Mouse (Mus musculus): ENCODE measurements around the gene Gm42742. TPM values are rescaled to one million over a fixed set of nuclear protein-coding genes. Genes with fewer than 3 reads are reported as not detected.

The Gm42742 gene
- polyA plus RNA-seq, 1 experiment from 2014 or later, result 31.1 TPM

DNA sequence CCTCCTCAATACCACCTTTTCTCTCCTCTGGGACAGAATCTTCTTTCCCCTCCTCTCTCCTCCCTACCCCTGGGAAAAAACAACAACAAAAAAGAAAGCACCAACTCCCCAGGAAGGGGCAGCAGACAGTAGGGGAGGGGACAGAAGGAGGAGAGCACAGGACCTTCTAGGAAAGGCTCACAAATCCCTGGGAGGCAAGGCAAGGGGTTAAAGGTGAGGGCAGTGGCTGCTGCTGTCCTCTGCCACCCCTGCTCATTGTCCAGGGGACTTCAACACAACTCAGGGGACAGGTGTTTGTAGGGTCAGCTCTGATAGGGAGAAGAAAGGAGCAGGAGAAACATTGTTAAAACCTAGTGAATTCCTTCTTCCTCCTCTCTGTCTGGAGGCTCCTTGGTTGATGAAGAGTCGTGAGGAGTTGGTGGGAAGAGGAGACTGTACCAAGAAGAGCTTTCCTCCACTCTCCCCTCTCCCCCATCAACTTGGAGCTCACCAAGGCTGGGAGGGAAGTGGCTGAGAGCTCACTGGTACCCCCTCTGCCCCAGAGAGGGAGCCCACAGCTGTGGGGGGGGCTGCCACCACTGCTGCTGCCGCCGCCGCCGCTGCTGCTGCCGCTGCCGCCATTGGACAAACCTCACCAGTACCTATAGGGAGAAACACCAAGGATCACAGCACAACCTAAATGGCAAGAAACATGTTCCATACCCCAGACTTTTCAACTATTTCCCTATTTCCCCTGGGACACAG is 1.8 kb upstream of the Gm42742 start:
- peaks cover 7% of the 10 kb centered on the region; the same call in 1 of the 2 replicates for H3K36me3 ChIP-seq (ENCODE audit: control insufficient read depth, insufficient read depth, low read length)
- H3K9ac ChIP-seq (ENCODE audit: low read length), result 0 out of 2 replicates have a peak overlapping the region, but pooled peaks have one; percentile 1
- peaks cover 62% of the 10 kb centered on the region for H3K4me1 ChIP-seq (ENCODE audit: control insufficient read depth, insufficient read depth, low read length)
- H3K9me3 ChIP-seq (replicated peaks; ENCODE audit: control insufficient read depth, low read length), result no peaks in the 10 kb centered on the region
- WGBS, result 81% methylated on average over 7 of the region's 7 CpGs
- no peaks in the 10 kb centered on the region for H3K27me3 ChIP-seq (ENCODE audit: control insufficient read depth, insufficient read depth, low read length)
- peak overlapping the region; percentile 19; the same call in 1 of the 2 replicates for H3K27ac ChIP-seq (ENCODE audit: low read length)
- peak overlapping the region; percentile 90 for H3K4me2 ChIP-seq (ENCODE audit: low read depth, low read length)
- H3K4me3 ChIP-seq (replicated peaks; ENCODE audit: low read length), result no peak overlapping the region
- no peak for ATAC-seq (ENCODE audit: insufficient read depth, low FRiP score)

DNA sequence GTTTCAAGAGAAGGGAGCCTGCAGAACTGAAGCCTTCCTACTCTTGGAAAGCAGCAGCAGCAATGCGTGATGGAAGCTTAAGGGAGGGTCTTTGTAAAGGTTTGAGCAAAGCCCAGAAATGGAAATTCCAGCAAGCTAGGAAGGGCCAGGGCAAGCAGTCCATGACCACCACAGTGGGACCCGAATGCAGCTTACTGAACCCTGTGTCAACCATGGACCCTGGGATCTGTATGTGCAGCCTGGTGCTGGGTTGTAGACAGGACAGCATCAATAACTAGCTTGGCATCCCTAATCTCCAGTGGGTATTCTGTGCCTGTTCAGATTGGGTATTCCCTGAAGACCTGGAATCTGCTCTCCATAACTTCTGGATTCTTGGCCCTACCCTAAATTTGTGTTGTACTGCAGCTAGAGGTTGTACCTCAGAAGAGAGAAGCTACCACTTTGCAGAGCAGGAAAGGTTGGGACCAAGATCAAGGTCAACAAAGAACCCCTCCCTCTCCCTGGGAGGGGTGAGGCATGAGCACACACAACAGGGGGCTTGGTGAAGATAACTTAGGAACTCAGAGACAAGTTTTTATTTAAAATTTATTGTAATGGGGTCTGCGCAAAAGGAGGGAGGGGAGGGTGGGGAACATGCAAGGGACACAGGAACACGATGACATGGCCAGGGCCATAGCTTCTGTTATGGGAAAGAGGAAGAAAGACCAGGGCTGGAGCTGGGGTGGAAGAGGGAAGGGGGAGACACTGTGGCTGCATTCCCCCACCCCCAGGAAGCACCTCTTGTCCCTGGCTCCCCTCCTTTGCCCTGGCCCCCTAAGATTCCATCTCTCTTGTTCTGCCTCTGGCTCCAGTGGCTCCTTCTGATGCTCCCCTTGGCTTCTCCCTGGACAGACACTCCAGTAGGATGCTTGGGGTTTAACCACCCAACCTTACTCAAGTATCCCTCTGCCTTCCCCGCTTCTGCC is 948 bp upstream of the Gm42742 start:
- Histone ChIP-seq H3K27me3 (ENCODE audit: control insufficient read depth, insufficient read depth, low read length) (no peaks in the 10 kb centered on the region), H3K36me3 (ENCODE audit: control insufficient read depth, insufficient read depth, low read length) (peaks cover 7% of the 10 kb centered on the region; the same call in 1 of the 2 replicates), H3K27ac (ENCODE audit: low read length) (peak overlapping the region; percentile 86), H3K4me3 (replicated peaks; ENCODE audit: low read length) (peak overlapping the region; percentile 61), H3K4me1 (ENCODE audit: control insufficient read depth, insufficient read depth, low read length) (peaks cover 65% of the 10 kb centered on the region), H3K9ac (ENCODE audit: low read length) (peak overlapping the region; percentile 79), H3K4me2 (ENCODE audit: low read depth, low read length) (peak overlapping the region; percentile 84), H3K9me3 (replicated peaks; ENCODE audit: control insufficient read depth, low read length) (no peaks in the 10 kb centered on the region)
- ATAC-seq (ENCODE audit: insufficient read depth, low FRiP score), result no peak
- 34% methylated on average over 5 of the region's 5 CpGs for WGBS

DNA sequence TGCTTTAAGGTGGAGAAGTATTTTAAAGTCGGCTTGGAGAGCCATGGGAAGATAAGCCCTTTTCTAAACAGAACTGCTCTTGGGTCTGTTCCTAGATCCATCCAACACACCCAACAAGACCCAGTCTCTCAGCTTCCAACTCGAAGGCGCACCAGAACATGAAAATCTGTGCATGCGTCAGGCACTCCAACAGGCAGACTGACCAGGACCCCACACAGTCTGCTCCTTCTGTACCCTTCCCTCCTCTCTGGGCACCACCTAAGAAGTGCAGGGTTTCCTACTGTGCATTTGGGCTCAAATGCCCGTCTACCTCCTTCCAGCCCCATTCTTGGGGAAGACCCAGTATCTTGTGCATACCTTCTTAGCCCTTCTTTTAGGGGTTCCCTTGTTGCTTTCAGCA is 406 bp downstream of the Gm42742 start:
- ATAC-seq (ENCODE audit: insufficient read depth, low FRiP score), result no peak
- Histone ChIP-seq H3K4me1 (ENCODE audit: control insufficient read depth, insufficient read depth, low read length) (peaks cover 72% of the 10 kb centered on the region), H3K36me3 (ENCODE audit: control insufficient read depth, insufficient read depth, low read length) (peaks cover 9% of the 10 kb centered on the region; the same call in 1 of the 2 replicates), H3K4me2 (ENCODE audit: low read depth, low read length) (peak overlapping the region; percentile 84), H3K9ac (ENCODE audit: low read length) (peak overlapping the region; percentile 79), H3K4me3 (replicated peaks; ENCODE audit: low read length) (peak overlapping the region; percentile 61), H3K27ac (ENCODE audit: low read length) (peak overlapping the region; percentile 86), H3K9me3 (replicated peaks; ENCODE audit: control insufficient read depth, low read length) (no peaks in the 10 kb centered on the region), H3K27me3 (ENCODE audit: control insufficient read depth, insufficient read depth, low read length) (no peaks in the 10 kb centered on the region)
- 25% methylated on average over 5 of the region's 5 CpGs for WGBS

DNA sequence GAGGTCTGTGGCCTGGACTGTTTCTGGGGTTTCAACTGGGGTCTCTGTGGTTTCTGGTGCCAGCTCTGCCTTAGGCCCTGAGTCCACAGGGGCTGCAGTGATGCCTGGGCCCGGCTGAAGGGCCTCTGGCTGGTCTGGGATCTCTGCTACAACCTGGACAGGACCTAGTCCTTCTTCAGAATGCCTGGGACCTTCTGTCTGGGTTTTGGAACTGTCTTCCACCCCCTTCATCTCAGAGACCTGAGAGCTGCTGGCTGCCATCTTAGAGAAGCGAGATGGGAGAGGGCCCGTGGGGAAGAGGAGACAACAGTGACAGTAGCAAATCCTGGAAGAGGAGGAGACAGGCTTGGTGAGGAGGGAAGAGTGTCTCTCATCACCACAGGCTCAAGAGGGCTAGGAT is 866 bp downstream of the Gm42742 start:
- H3K27ac ChIP-seq (ENCODE audit: low read length), result peak overlapping the region; percentile 86
- peak overlapping the region; percentile 84 for H3K4me2 ChIP-seq (ENCODE audit: low read depth, low read length)
- peak overlapping the region; percentile 79 for H3K9ac ChIP-seq (ENCODE audit: low read length)
- H3K4me3 ChIP-seq (replicated peaks; ENCODE audit: low read length), result peak overlapping the region; percentile 61
- no peak for ATAC-seq (ENCODE audit: insufficient read depth, low FRiP score)
- WGBS, result 41% methylated on average over 3 of the region's 3 CpGs
- peaks cover 14% of the 10 kb centered on the region; the same call in 1 of the 2 replicates for H3K36me3 ChIP-seq (ENCODE audit: control insufficient read depth, insufficient read depth, low read length)
- peaks cover 76% of the 10 kb centered on the region for H3K4me1 ChIP-seq (ENCODE audit: control insufficient read depth, insufficient read depth, low read length)
- no peaks in the 10 kb centered on the region for H3K9me3 ChIP-seq (replicated peaks; ENCODE audit: control insufficient read depth, low read length)
- H3K27me3 ChIP-seq (ENCODE audit: control insufficient read depth, insufficient read depth, low read length), result no peaks in the 10 kb centered on the region

DNA sequence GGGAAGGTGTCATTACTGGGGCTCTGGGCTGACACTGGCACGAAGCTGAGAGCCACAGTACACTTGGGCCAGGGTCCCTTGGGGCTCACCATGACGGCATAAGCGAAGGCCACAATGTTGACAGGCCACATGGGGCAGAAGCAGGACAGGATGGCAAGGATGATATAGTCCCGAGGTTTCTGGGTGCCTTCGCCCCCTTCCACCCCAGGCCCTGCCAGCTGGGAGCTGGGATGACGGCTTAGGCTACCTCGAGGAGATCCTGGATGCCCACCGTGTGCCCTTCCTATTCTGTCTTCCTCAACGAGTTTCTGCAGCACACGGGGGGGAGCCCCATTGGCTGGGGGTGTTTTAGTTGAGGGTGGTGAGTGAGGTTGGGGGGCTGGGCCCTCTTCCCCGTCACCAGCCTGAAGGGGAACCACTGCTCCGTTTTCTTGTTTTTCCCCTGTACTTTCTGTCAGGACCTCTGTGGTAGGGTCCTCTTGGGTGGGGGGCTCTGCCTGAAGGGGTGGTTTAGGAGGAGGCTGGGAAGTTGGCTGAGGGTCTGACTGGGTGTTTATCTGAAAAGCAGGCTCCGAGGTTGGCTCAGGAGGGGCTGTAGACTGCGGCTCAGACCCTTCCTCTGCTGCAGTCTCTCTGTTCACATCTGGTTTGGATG is 1.5 kb downstream of the Gm42742 start:
- Histone ChIP-seq H3K4me1 (ENCODE audit: control insufficient read depth, insufficient read depth, low read length) (peaks cover 77% of the 10 kb centered on the region), H3K27ac (ENCODE audit: low read length) (peak overlapping the region; percentile 86; the same call in 1 of the 2 replicates), H3K9me3 (replicated peaks; ENCODE audit: control insufficient read depth, low read length) (no peaks in the 10 kb centered on the region), H3K9ac (ENCODE audit: low read length) (peak overlapping the region; percentile 79), H3K27me3 (ENCODE audit: control insufficient read depth, insufficient read depth, low read length) (no peaks in the 10 kb centered on the region), H3K36me3 (ENCODE audit: control insufficient read depth, insufficient read depth, low read length) (peaks cover 15% of the 10 kb centered on the region; the same call in 1 of the 2 replicates), H3K4me3 (replicated peaks; ENCODE audit: low read length) (peak overlapping the region; percentile 61), H3K4me2 (ENCODE audit: low read depth, low read length) (peak overlapping the region; percentile 84)
- ATAC-seq (ENCODE audit: insufficient read depth, low FRiP score), result no peak
- WGBS, result 70% methylated on average over 14 of the region's 14 CpGs

DNA sequence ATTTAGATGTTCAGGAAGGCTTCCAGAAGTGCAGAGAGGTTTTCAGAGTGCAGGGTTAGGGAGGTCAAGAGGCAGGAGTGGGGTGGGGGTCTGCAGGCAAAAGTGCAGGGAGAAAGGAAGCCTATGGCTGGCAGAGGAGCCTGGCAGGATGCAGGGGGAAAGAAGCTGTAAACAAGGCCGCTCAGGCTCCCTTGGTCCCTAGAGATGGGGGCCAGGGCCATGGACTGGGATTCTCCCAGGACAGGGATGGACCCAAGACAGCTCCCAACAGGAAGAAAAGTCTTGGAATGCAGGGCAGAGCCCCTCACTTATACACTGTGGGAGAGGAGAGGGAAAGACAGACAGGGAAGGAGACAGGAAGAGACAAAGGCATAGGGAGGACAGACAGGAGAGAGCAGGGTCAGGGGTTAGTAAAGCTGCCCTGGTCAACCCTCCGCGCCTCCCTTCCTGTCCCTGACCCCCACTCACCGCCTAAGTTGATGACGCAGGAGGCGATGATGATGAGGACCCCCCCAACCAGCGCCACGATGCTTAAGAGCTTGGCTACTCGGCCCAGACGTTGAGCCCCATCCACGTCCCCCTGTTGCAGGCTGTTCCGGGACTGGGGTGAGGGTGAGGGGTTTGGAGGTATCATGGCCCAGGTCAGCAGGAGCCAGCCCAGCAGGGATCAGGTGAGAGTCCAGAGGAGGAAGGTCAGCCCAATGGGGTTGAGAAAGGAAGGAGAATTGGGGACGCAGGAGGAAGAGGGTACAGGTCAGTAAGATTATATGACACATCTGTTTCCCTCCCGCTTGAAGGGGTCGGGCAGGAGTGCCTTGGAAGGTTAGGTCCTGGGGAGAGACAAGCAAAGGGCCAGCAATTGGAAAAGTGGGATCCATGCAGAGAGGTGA is 2.2 kb downstream of the Gm42742 start:
- Histone ChIP-seq H3K4me3 (replicated peaks; ENCODE audit: low read length) (0 out of 2 replicates have a peak overlapping the region, but pooled peaks have one; percentile 8), H3K27me3 (ENCODE audit: control insufficient read depth, insufficient read depth, low read length) (no peaks in the 10 kb centered on the region), H3K4me2 (ENCODE audit: low read depth, low read length) (peak overlapping the region; percentile 84), H3K4me1 (ENCODE audit: control insufficient read depth, insufficient read depth, low read length) (peaks cover 75% of the 10 kb centered on the region), H3K9me3 (replicated peaks; ENCODE audit: control insufficient read depth, low read length) (no peaks in the 10 kb centered on the region), H3K27ac (ENCODE audit: low read length) (peak overlapping the region; percentile 66), H3K9ac (ENCODE audit: low read length) (peak overlapping the region; percentile 65), H3K36me3 (ENCODE audit: control insufficient read depth, insufficient read depth, low read length) (peaks cover 15% of the 10 kb centered on the region; the same call in 1 of the 2 replicates)
- 70% methylated on average over 15 of the region's 15 CpGs for WGBS
- ATAC-seq (ENCODE audit: insufficient read depth, low FRiP score), result no peak

DNA sequence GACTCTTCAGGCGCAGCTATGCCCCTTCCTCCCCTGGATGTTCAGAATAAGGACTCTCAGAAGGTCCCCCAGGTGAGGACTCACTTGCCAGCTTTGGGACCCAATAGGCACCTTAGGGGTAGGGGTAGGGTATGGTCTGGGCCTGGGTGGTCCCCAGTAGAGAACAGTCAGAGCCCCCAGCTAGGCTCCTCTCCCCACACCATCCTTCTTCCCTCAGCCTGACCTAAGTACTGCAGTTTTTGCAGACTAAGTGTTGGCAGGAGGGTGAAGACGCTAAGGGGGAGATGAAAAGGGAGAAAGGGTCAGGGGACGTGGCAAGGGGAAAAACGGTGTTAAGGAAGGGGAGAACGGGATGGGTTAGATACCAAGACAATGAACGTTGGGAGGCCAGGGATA is 2.9 kb downstream of the Gm42742 start:
- H3K27me3 ChIP-seq (ENCODE audit: control insufficient read depth, insufficient read depth, low read length), result no peaks in the 10 kb centered on the region
- H3K9ac ChIP-seq (ENCODE audit: low read length), result peak overlapping the region; percentile 65
- 35% methylated on average over 6 of the region's 6 CpGs for WGBS
- no peak for ATAC-seq (ENCODE audit: insufficient read depth, low FRiP score)
- H3K27ac ChIP-seq (ENCODE audit: low read length), result peak overlapping the region; percentile 66
- H3K4me1 ChIP-seq (ENCODE audit: control insufficient read depth, insufficient read depth, low read length), result peaks cover 70% of the 10 kb centered on the region
- H3K4me2 ChIP-seq (ENCODE audit: low read depth, low read length), result peak overlapping the region; percentile 84
- H3K9me3 ChIP-seq (replicated peaks; ENCODE audit: control insufficient read depth, low read length), result no peaks in the 10 kb centered on the region
- peak overlapping the region; percentile 8 for H3K4me3 ChIP-seq (replicated peaks; ENCODE audit: low read length)
- H3K36me3 ChIP-seq (ENCODE audit: control insufficient read depth, insufficient read depth, low read length), result peaks cover 10% of the 10 kb centered on the region; the same call in 1 of the 2 replicates
